Mouse (Mus musculus) liver, postnatal 0 days (tissue): ENCODE results near the gene Gm10961. TPM values are rescaled to one million over a fixed set of nuclear protein-coding genes. Genes with fewer than 3 reads are reported as not detected.

Source experiments
- ATAC-seq: fragments of 200-750 bp; cut with Nextera tagmentation; 2 replicates; pipeline ENCODE4 v1.8.0; 2017; ENCODE audit warnings: mild to moderate bottlenecking, moderate library complexity
- DNase-seq: peaks from one replicate; pipeline ENCODE4 v3.0.0-alpha.2; 2016
- H3K27ac ChIP-seq: fragments of 300-500 bp; sonication (generic); 2 replicates; pipeline ENCODE4 v1.5.1; 2014; ENCODE audit warnings: antibody characterized with exemption, moderate library complexity, mild to moderate bottlenecking, low read depth
- H3K27me3 ChIP-seq: fragments of 300-500 bp; sonication (generic); 2 replicates; pipeline ENCODE4 v1.6.1; 2014; ENCODE audit warnings: low read length, control low read depth, mixed read lengths; ENCODE audit not compliant: insufficient read depth
- H3K36me3 ChIP-seq: fragments of 300-500 bp; sonication (generic); replicated peaks from 2 replicates; pipeline ENCODE4 v1.6.1; 2014; ENCODE audit warnings: mild to moderate bottlenecking, control low read depth, low read length, moderate library complexity, mixed read lengths; ENCODE audit not compliant: insufficient read depth
- H3K4me1 ChIP-seq: fragments of 300-500 bp; sonication (generic); 2 replicates; pipeline ENCODE4 v1.6.1; 2014; ENCODE audit warnings: antibody characterized with exemption, mild to moderate bottlenecking, control low read depth; ENCODE audit not compliant: insufficient read depth
- H3K4me2 ChIP-seq: fragments of 300-500 bp; sonication (generic); 2 replicates; pipeline ENCODE4 v1.6.1; 2014; ENCODE audit warnings: low read depth, mild to moderate bottlenecking, low read length, moderate library complexity, mixed read lengths
- H3K4me3 ChIP-seq: fragments of 300-500 bp; sonication (generic); 2 replicates; pipeline ENCODE4 v1.5.1; 2014; ENCODE audit warnings: low read depth, low read length
- H3K9ac ChIP-seq: fragments of 300-500 bp; sonication (generic); replicated peaks from 2 replicates; pipeline ENCODE4 v1.6.1; 2014; ENCODE audit warnings: mild to moderate bottlenecking, moderate library complexity
- H3K9me3 ChIP-seq: fragments of 300-500 bp; sonication (generic); 2 replicates; pipeline ENCODE4 v1.6.1; 2016; ENCODE audit warnings: mild to moderate bottlenecking, control low read depth, low read length, mixed read lengths
- CTCF ChIP-seq: sonication (generic); IDR thresholded peaks from 2 replicates; pipeline ENCODE4 v1.5.1; 2016; ENCODE audit warnings: antibody characterized with exemption, low read depth
- EP300 ChIP-seq: IDR thresholded peaks from 2 replicates; pipeline ENCODE4 v1.6.1; 2016; ENCODE audit warnings: antibody characterized with exemption, low read depth, mild to moderate bottlenecking
- WGBS: fragments of 180-500 bp; shearing (Covaris S2); extraction: QIAGEN DNeasy Blood & Tissue Kit; methylation state at CpG from one replicate; pipeline ENCODE4 v1.1.7; 2014; ENCODE audit not compliant: insufficient replicate concordance; 5-methylcytosine and 5-hydroxymethylcytosine counted together
- polyA plus RNA-seq: library from polyadenylated mRNA; unstranded; fragments of >200 nt; fragmentation: Nextera tagmentation; extraction: Ambion mirVana; gene quantifications from 2 replicates; pipeline ENCODE4 v1.2.1, GENCODE M21; 2015

Gm10961 gene
- polyA plus RNA-seq, 1 experiment from 2014 or later, result not detected

DNA sequence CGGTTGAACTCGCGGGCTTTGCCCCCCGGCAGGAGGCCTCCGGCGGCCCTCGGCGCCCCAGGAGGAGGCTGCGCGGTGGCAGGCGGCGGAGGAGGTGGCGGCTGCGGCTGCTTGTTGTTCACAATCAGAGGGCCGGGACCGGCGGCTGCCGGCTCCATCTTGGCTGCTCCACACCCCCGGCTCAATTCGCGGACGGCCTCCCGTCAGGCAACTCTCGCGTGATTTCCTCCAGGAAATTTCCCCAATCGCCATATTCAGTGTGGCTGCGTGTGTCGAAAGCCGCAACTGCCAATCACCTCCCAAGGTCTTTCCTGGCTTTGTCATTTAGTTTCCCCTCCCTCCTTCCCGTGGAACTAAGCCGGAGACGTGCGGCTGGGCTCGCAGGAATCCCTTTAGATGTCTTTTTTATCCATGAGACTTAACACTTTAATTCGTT is 419 bp downstream of the Gm10961 start, which contains the start of gene Strip1:
TSS of gene Strip1 (minus strand) at position 172 of the 436 bp plus-strand sequence.
- ATAC-seq (peak; percentile 98), DNase-seq (peak; percentile 92)
- WGBS, result under 1% methylated on average over 34 of the region's 35 CpGs

DNA sequence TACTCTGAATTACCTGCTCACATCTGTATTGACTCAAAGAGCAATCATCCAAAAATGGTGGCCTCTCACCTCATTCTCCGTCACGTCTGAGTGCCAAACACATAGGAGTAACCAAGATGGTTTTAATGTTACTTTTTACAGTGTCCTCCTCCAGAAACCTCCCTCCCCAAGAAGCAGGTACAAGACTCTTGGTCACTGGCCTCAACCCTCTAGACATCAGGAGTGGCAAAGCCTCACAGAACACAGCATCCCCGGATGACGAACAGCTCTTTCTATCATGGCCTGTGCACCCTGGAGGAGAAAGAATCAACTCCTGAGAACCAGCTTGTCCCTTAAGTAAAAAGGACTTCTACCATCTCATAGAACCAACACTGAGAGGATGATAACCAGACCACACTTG is 1.7 kb downstream of the Gm10961 start:
- H3K27ac ChIP-seq, result no peak overlapping the region
- no peak overlapping the region for H3K4me3 ChIP-seq
- H3K27me3 ChIP-seq, result no peaks in the 10 kb centered on the region
- H3K4me1 ChIP-seq, result peaks cover 14% of the 10 kb centered on the region
- 93% methylated on average over 4 of the region's 4 CpGs for WGBS
- H3K9me3 ChIP-seq, result no peaks in the 10 kb centered on the region
- H3K4me2 ChIP-seq, result no peak overlapping the region
- DNase-seq (no peak), ATAC-seq (no peak)
- no peak overlapping the region for H3K9ac ChIP-seq
- H3K36me3 ChIP-seq, result peaks cover 5% of the 10 kb centered on the region; the same call in 1 of the 2 replicates
- no peak for TF ChIP-seq CTCF
- TF ChIP-seq EP300, result no peak

More for the DNA sequence above, 419 bp downstream of the Gm10961 start, which contains the start of gene Strip1:
- Histone ChIP-seq H3K27me3 (no peaks in the 10 kb centered on the region), H3K4me1 (peaks cover 14% of the 10 kb centered on the region), H3K36me3 (peaks cover 16% of the 10 kb centered on the region), H3K9ac (peak within 1 kb of the TSS; percentile 100), H3K4me3 (peak within 1 kb of the TSS; percentile 99), H3K27ac (peak within 1 kb of the TSS; percentile 82), H3K9me3 (no peaks in the 10 kb centered on the region), H3K4me2 (peak within 1 kb of the TSS; percentile 92)
- TF ChIP-seq CTCF (no peak), EP300 (no peak)

DNA sequence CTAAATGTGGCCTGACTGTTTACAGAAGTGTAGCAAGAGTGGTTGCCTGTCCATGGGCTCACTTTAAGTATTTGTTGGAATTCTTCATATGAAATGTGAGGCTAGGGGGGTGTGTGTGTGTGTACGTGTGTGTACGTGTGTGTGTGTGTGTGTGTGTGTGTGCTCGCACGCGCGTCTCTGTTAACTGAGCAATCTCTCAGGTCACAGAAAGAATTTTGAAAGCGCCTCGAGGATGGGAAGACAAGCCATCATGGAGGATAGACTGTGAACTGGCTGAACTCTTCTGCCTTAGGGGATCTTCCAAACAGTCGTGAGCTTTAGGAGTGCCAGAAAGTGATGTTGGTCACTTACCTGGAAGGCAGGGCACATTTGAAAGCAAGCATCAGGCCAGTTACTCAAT is 2.8 kb downstream of the Gm10961 start:
- Histone ChIP-seq H3K4me2 (no peak overlapping the region), H3K36me3 (no peaks in the 10 kb centered on the region), H3K9me3 (no peaks in the 10 kb centered on the region), H3K27me3 (no peaks in the 10 kb centered on the region), H3K4me3 (no peak overlapping the region), H3K9ac (no peak overlapping the region), H3K4me1 (peaks cover 14% of the 10 kb centered on the region), H3K27ac (no peak overlapping the region)
- TF ChIP-seq EP300 (no peak), CTCF (no peak)
- WGBS, result 86% methylated on average over 9 of the region's 9 CpGs
- DNase-seq (no peak), ATAC-seq (no peak)

DNA sequence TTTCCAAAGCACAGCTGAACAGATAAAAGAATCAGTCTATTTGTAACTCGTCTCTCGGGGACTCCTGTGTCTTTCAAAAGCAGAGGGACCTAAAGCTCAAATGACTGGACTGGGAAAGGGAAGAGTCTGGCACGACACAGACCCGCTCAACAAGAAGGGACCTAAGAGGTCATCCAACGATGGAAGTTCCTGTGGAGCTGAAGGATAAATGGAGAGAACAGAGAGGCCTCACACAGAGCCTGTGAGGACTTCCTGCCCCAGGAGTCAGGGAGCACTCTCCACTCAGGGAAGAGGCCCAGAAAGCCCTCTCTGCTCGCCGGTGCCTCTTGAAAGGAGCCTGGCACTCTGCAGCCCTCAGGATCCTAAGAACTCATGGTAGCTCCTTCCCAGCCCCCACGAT is 4.7 kb downstream of the Gm10961 start:
- no peak overlapping the region for H3K9ac ChIP-seq
- peaks cover 7% of the 10 kb centered on the region; the same call in 1 of the 2 replicates for H3K4me1 ChIP-seq
- no peak overlapping the region for H3K27ac ChIP-seq
- no peaks in the 10 kb centered on the region for H3K9me3 ChIP-seq
- WGBS, result 52% methylated on average over 8 of the region's 8 CpGs
- TF ChIP-seq CTCF (no peak), EP300 (no peak)
- ATAC-seq (no peak), DNase-seq (no peak)
- H3K27me3 ChIP-seq, result no peaks in the 10 kb centered on the region
- H3K4me2 ChIP-seq, result no peak overlapping the region
- H3K4me3 ChIP-seq, result no peak overlapping the region
- H3K36me3 ChIP-seq, result no peaks in the 10 kb centered on the region

DNA sequence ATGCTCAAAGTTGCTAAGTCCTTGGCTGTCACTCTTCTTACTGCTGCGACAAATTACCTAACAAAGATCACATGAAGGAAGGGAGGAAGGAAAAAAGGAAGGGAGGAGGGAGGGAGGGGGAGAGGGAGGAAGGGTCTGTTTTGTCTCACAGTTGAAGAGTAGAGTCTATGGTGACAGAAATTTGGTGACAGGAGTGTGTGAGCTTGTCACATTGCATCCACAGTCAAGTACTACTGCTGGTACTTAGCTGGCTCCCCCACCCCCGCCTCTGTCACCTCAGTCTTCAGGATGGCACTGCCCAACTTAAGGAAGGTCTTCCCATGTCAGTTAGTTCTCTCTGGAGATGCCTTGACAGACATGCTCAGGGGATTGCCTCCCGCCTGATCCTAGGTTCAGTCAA is 5.1 kb downstream of the Gm10961 start:
- Histone ChIP-seq H3K9me3 (no peaks in the 10 kb centered on the region), H3K27ac (no peak overlapping the region), H3K4me2 (no peak overlapping the region), H3K4me3 (no peak overlapping the region), H3K4me1 (peaks cover 7% of the 10 kb centered on the region; the same call in 1 of the 2 replicates), H3K36me3 (no peaks in the 10 kb centered on the region), H3K9ac (no peak overlapping the region), H3K27me3 (no peaks in the 10 kb centered on the region)
- ATAC-seq (no peak), DNase-seq (no peak)
- TF ChIP-seq CTCF, result no peak
- no peak for TF ChIP-seq EP300
- WGBS, result 54% methylated on average over 3 of the region's 3 CpGs

DNA sequence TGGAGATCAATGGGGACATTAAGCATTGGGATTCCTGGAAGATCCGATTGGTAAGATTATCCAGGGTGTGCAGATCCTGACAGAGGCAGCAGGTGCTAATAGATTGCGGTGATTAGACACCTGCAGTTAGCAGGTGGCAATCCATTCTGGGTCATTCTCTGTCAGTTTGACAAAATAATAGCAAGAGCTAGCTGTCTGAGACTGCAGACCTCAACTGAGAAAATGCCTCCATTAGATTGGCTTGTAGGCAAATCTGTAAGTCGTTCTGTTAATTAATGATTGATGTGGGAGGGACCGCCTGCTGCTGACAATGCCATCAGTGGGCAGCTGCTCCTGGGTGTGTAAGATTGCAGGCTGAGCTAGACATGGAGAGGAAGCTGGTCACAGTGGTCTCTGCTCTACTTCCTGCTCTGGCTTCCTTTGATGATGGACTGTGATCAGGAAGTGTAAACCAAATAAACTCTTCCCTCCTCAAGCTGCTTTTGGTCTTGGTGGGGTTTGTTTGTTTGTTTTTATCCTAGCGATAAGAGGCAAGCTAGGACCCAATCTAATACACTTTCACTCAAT is 6.6 kb downstream of the Gm10961 start:
- Histone ChIP-seq H3K36me3 (no peaks in the 10 kb centered on the region), H3K4me1 (0 out of 2 replicates have a peak, but pooled peaks cover 2% of the 10 kb centered on the region), H3K27me3 (no peaks in the 10 kb centered on the region), H3K9me3 (no peaks in the 10 kb centered on the region), H3K9ac (no peak overlapping the region), H3K4me3 (no peak overlapping the region), H3K4me2 (no peak overlapping the region), H3K27ac (no peak overlapping the region)
- 43% methylated on average over 5 of the region's 5 CpGs for WGBS
- TF ChIP-seq CTCF (no peak), EP300 (no peak)
- DNase-seq (no peak), ATAC-seq (no peak)
